Mouse (Mus musculus) lung, embryonic 14.5 days (tissue): Measurements from ENCODE around the gene Gpx1. TPM values are rescaled to one million over a fixed set of nuclear protein-coding genes. Genes with fewer than 3 reads are reported as not detected.
A peak's percentile ranks its signal among the peaks of the same experiment; 100 is the strongest.

ENCODE experiments used
- ATAC-seq: fragments of 200-750 bp; cut with Nextera tagmentation; 2 replicates; pipeline ENCODE4 v1.8.0; 2017; ENCODE audit warnings: mild to moderate bottlenecking, moderate TSS enrichment, moderate library complexity; ENCODE audit not compliant: insufficient read depth
- DNase-seq: peaks from one replicate; pipeline ENCODE4 v3.0.0-alpha.2; 2015
- H3K27ac ChIP-seq: fragments of 300-500 bp; sonication (generic); 2 replicates; pipeline ENCODE4 v1.5.1; 2014; ENCODE audit warnings: low read depth, mild to moderate bottlenecking, moderate library complexity
- H3K27me3 ChIP-seq: fragments of 300-500 bp; sonication (generic); 2 replicates; pipeline ENCODE4 v1.6.1; 2014; ENCODE audit warnings: low read length, control low read depth; ENCODE audit not compliant: insufficient read depth
- H3K36me3 ChIP-seq: fragments of 300-500 bp; sonication (generic); 2 replicates; pipeline ENCODE4 v1.6.1; 2014; ENCODE audit warnings: control low read depth; ENCODE audit not compliant: insufficient read depth
- H3K4me1 ChIP-seq: fragments of 300-500 bp; sonication (generic); 2 replicates; pipeline ENCODE4 v1.6.1; 2014; ENCODE audit warnings: antibody characterized with exemption, control low read depth; ENCODE audit not compliant: insufficient read depth
- H3K4me2 ChIP-seq: fragments of 300-500 bp; sonication (generic); 2 replicates; pipeline ENCODE4 v1.6.1; 2014; ENCODE audit warnings: mild to moderate bottlenecking
- H3K4me3 ChIP-seq: fragments of 300-500 bp; sonication (generic); 2 replicates; pipeline ENCODE4 v1.5.1; 2014; ENCODE audit warnings: low read depth, low read length
- H3K9ac ChIP-seq: fragments of 300-500 bp; sonication (generic); 2 replicates; pipeline ENCODE4 v1.6.1; 2014
- H3K9me3 ChIP-seq: fragments of 300-500 bp; sonication (generic); 2 replicates; pipeline ENCODE4 v1.6.1; 2016; ENCODE audit warnings: low read depth, low read length, control low read depth
- CTCF ChIP-seq: IDR thresholded peaks from 2 replicates; pipeline ENCODE4 v1.5.1; 2016; ENCODE audit warnings: antibody characterized with exemption, low read depth
- WGBS: fragments of 180-500 bp; shearing (Covaris S2); extraction: QIAGEN DNeasy Blood & Tissue Kit; methylation state at CpG from one replicate; pipeline ENCODE4 v1.1.7; 2014; 5-methylcytosine and 5-hydroxymethylcytosine counted together
- polyA plus RNA-seq: library from polyadenylated mRNA; unstranded; fragments of >200 nt; fragmentation: Nextera tagmentation; extraction: Ambion mirVana; gene quantifications from 2 replicates; pipeline ENCODE4 v1.2.1, GENCODE M21; 2014

Gpx1 gene
- polyA plus RNA-seq, 1 experiment from 2014 or later, result 664 TPM

GRCm38 (mm10) chr9:108347024-108347423 lies 8.3 kb downstream of the Gpx1 start:
- Histone ChIP-seq H3K4me1 (peaks cover 9% of the 10 kb centered on the region; the same call in 1 of the 2 replicates), H3K9ac (peak overlapping the region; percentile 84), H3K4me2 (peak overlapping the region; percentile 87), H3K27ac (peak overlapping the region; percentile 97), H3K27me3 (no peaks in the 10 kb centered on the region), H3K9me3 (no peaks in the 10 kb centered on the region), H3K4me3 (peak overlapping the region; percentile 93), H3K36me3 (peaks cover 15% of the 10 kb centered on the region)
- no peak for TF ChIP-seq CTCF
- DNase-seq (no peak), ATAC-seq (no peak)
- WGBS, result 4% methylated on average over 11 of the region's 11 CpGs

GRCm38 (mm10) chr9:108347540-108348289 lies 9.0 kb downstream of the Gpx1 start, which contains the start of gene Usp4:
Gene Usp4, plus strand, starts transcription at chr9:108347853.
- peak within 1 kb of the TSS; percentile 97 for H3K27ac ChIP-seq
- peak; percentile 95 for ATAC-seq
- H3K9me3 ChIP-seq, result no peaks in the 10 kb centered on the region

GRCm38 (mm10) chr9:108348290-108348680 lies 9.6 kb downstream of the Gpx1 start:
- peaks cover 27% of the 10 kb centered on the region for H3K36me3 ChIP-seq
- H3K4me2 ChIP-seq, result peak overlapping the region; percentile 87
- H3K4me1 ChIP-seq, result peaks cover 6% of the 10 kb centered on the region; the same call in 1 of the 2 replicates
- WGBS, result 6% methylated on average over 14 of the region's 14 CpGs
- H3K9ac ChIP-seq, result peak overlapping the region; percentile 84
- no peak overlapping the region for H3K27ac ChIP-seq
- no peaks in the 10 kb centered on the region for H3K9me3 ChIP-seq
- DNase-seq, result no peak
- no peak for ATAC-seq
- no peaks in the 10 kb centered on the region for H3K27me3 ChIP-seq
- no peak for TF ChIP-seq CTCF
- peak overlapping the region; percentile 93 for H3K4me3 ChIP-seq

More at GRCm38 (mm10) chr9:108347540-108348289, 9.0 kb downstream of the Gpx1 start, which contains the start of gene Usp4:
- H3K9ac ChIP-seq, result peak within 1 kb of the TSS; percentile 84
- H3K4me1 ChIP-seq, result peaks cover 8% of the 10 kb centered on the region; the same call in 1 of the 2 replicates
- no peak for TF ChIP-seq CTCF
- peak within 1 kb of the TSS; percentile 93 for H3K4me3 ChIP-seq
- H3K36me3 ChIP-seq, result peaks cover 21% of the 10 kb centered on the region
- WGBS, result under 1% methylated on average over 74 of the region's 75 CpGs
- peak; percentile 97 for DNase-seq
- H3K4me2 ChIP-seq, result peak within 1 kb of the TSS; percentile 87
- no peaks in the 10 kb centered on the region for H3K27me3 ChIP-seq

DNA sequence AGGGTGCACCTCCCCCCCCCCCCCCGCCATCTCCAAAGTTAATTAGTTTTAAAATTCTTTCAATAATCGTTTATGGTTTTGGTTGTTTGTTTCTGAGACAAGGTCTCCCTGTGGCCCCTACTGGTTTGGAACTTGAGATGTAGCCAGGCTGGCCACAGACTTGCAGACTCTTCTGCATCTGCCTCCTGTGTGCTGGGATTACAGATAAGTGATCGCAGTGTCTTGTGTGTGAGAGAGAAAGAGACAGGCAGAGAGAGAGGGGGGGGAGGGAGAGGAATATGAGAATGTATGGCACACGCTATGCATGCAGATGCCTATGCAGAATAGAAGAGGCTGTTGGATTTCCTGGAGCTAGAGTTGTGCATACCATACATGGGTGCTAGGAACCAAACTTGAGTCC lies 11.0 kb downstream of the Gpx1 start:
- no peak for TF ChIP-seq CTCF
- no peak overlapping the region for H3K27ac ChIP-seq
- H3K36me3 ChIP-seq, result peaks cover 40% of the 10 kb centered on the region
- H3K9ac ChIP-seq, result no peak overlapping the region
- no peaks in the 10 kb centered on the region for H3K9me3 ChIP-seq
- DNase-seq (no peak), ATAC-seq (no peak)
- H3K4me3 ChIP-seq, result no peak overlapping the region
- no peaks in the 10 kb centered on the region for H3K27me3 ChIP-seq
- H3K4me1 ChIP-seq, result peaks cover 6% of the 10 kb centered on the region; the same call in 1 of the 2 replicates
- H3K4me2 ChIP-seq, result no peak overlapping the region
- 92% methylated on average over 4 of the region's 4 CpGs for WGBS

GRCm38 (mm10) chr9:108378234-108378633 lies 39.5 kb downstream of the Gpx1 start:
- ATAC-seq, result no peak
- 71% methylated on average over 9 of the region's 9 CpGs for WGBS

DNA sequence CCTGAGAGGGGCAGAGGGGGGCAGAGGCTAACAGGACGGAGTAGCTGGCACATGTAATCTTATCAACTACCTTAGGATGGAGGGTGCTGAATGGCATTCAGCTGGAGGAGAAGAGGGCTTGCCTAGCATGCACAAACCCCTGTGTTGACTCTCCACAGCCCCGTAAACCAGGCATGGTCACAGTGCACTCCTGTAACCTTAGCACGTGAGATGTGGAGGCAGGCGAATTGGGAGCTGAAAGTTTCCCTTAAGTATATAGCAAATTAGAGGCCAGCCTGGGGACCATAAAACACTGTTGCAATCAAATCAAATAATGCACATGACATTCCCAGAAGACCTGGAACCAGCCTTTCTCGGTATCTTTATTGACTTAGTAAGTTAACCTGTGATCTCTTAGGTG lies 40.0 kb downstream of the Gpx1 start:
- no peak for TF ChIP-seq CTCF
- no peak overlapping the region for H3K27ac ChIP-seq
- 83% methylated on average over 5 of the region's 5 CpGs for WGBS
- H3K4me3 ChIP-seq, result no peak overlapping the region
- H3K9me3 ChIP-seq, result no peaks in the 10 kb centered on the region
- H3K36me3 ChIP-seq, result peaks cover 91% of the 10 kb centered on the region
- no peak overlapping the region for H3K9ac ChIP-seq
- H3K4me1 ChIP-seq, result no peaks in the 10 kb centered on the region
- no peak for ATAC-seq
- H3K27me3 ChIP-seq, result no peaks in the 10 kb centered on the region
- no peak overlapping the region for H3K4me2 ChIP-seq
- DNase-seq, result no peak

More at GRCm38 (mm10) chr9:108378234-108378633, 39.5 kb downstream of the Gpx1 start:
- Histone ChIP-seq H3K36me3 (peaks cover 91% of the 10 kb centered on the region), H3K9ac (no peak overlapping the region), H3K27me3 (no peaks in the 10 kb centered on the region), H3K9me3 (no peaks in the 10 kb centered on the region), H3K27ac (no peak overlapping the region), H3K4me1 (no peaks in the 10 kb centered on the region), H3K4me2 (no peak overlapping the region), H3K4me3 (no peak overlapping the region)
- no peak for TF ChIP-seq CTCF
- no peak for DNase-seq

GRCm38 (mm10) chr9:108379294-108379693 lies 40.6 kb downstream of the Gpx1 start:
- peaks cover 91% of the 10 kb centered on the region for H3K36me3 ChIP-seq
- H3K4me1 ChIP-seq, result no peaks in the 10 kb centered on the region
- TF ChIP-seq CTCF, result no peak
- no peak overlapping the region for H3K4me3 ChIP-seq
- ATAC-seq (no peak), DNase-seq (no peak)
- no peaks in the 10 kb centered on the region for H3K27me3 ChIP-seq
- no peak overlapping the region for H3K9ac ChIP-seq
- H3K9me3 ChIP-seq, result no peaks in the 10 kb centered on the region
- no peak overlapping the region for H3K4me2 ChIP-seq
- WGBS, result 93% methylated on average over 4 of the region's 4 CpGs
- H3K27ac ChIP-seq, result no peak overlapping the region
